In the genomic region with DNA sequence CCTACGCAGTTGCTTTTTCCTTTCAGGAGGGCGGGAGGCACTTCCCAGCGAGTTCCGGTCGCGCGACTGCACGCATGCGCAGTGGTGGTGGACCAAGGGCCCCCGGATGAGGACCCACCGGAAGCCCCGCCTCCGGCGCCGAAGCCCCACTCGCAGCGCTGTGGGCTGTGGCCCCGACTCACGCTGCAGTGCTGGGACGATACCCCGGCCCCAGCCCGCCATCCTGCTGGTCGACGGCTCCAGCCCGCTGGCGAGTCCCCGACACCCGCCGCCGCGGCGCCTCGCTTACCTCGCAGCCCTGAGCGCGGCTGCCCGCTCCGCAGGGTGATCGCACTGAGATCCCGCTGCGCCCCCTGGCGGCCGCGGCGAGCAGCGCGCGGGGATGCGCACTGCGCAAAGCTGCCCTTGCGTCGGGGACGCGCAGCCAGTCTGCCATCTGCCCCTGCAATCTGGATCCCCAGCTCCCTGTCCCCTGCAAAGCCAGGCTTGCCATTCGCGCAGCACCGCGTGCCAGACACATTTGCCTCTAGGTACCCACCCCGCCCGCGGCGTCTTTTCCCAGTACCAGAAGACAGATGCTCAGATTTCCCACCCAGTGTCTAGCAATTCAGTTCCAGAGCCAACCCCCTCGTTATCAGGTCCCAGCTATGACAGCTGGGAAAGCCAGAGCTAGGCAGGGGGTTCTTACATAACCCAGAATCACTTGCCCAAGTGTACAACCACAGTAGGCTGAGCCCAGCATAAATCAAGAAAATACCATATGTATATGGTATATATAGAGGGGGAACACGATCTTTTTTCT, we compare ENCODE assay signal across 8 mouse cellular contexts. TPM values are rescaled to one million over a fixed set of nuclear protein-coding genes. Genes with fewer than 3 reads are reported as not detected.
A peak's percentile ranks its signal among the peaks of the same experiment; 100 is the strongest.
DNase-seq lines count a peak whose midpoint lies in the region; ATAC-seq lines count a peak whose summit lies in the region.

A gene (minus strand): TSS at position 343 of the 802 bp plus-strand sequence.

- no peaks in the 10 kb centered on the region for H3K9me3 ChIP-seq in intestine, embryonic 15.5 days
- H3K9me3 ChIP-seq in midbrain, embryonic 10.5 days (replicated peaks) = no peaks in the 10 kb centered on the region

- peak within 1 kb of the TSS; percentile 100 for H3K27ac ChIP-seq in intestine, embryonic 15.5 days
- H3K27ac ChIP-seq in midbrain, embryonic 10.5 days (replicated peaks) = peak within 1 kb of the TSS; percentile 99

- H3K4me1 ChIP-seq in intestine, embryonic 15.5 days (replicated peaks) = peaks cover 9% of the 10 kb centered on the region
- H3K4me1 ChIP-seq in midbrain, embryonic 10.5 days = peaks cover 22% of the 10 kb centered on the region

- H3K9ac ChIP-seq in intestine, embryonic 15.5 days = peak within 1 kb of the TSS; percentile 95

- intact Hi-C loops in left cerebral cortex, postnatal 25 days (cut with DNase I) = loop anchor here (1.0 to 5.0 kb wide), 4 partner anchors 24 to 255 kb away; a partner anchor contains a TSS

- H3K4me3 ChIP-seq in intestine, embryonic 15.5 days (replicated peaks) = peak within 1 kb of the TSS; percentile 77
- peak within 1 kb of the TSS; percentile 82 for H3K4me3 ChIP-seq in midbrain, embryonic 10.5 days

- under 1% methylated on average over 64 of the region's 64 CpGs for WGBS in intestine, embryonic 15.5 days
- WGBS in midbrain, embryonic 10.5 days = under 1% methylated on average over 64 of the region's 64 CpGs

- peak within 1 kb of the TSS; percentile 85 for H3K4me2 ChIP-seq in intestine, embryonic 15.5 days (replicated peaks)

- peak; percentile 99 for DNase-seq in adrenal gland, adult (ENCODE audit: inconsistent age in 2 of 2, low spot score in 1 of 2)
- peak; percentile 96 for DNase-seq in embryo, embryonic 10.5 days (ENCODE audit: low spot score)
- peak; percentile 97 for DNase-seq in gastrocnemius, postnatal 25 days
- DNase-seq in left cerebral cortex, postnatal 25 days (ENCODE audit: low spot score in 2 of 2) = peak; percentile 98
- DNase-seq in midbrain, embryonic 10.5 days (ENCODE audit: low spot score) = peak; percentile 96
- DNase-seq in right cerebral cortex, postnatal 4 days = peak; percentile 99
- DNase-seq in Muller cell, postnatal 12 days (ENCODE audit: inconsistent ontology term) = no peak

- no peaks in the 10 kb centered on the region for H3K27me3 ChIP-seq in intestine, embryonic 15.5 days (replicated peaks)
- H3K27me3 ChIP-seq in midbrain, embryonic 10.5 days (ENCODE audit: low read depth, poor library complexity, severe bottlenecking) = peaks cover 14% of the 10 kb centered on the region

- H3K36me3 ChIP-seq in intestine, embryonic 15.5 days = no peaks in the 10 kb centered on the region
- no peaks in the 10 kb centered on the region for H3K36me3 ChIP-seq in midbrain, embryonic 10.5 days

- peak; percentile 94 for ATAC-seq in intestine, embryonic 15.5 days

RNA-seq across cellular contexts. Expression of the gene that starts here (rescaled TPM):
- total RNA-seq in gastrocnemius, postnatal 25 days (2021) = 1 to 10 TPM; 6.8 to 8.6 TPM
- polyA plus RNA-seq in intestine, embryonic 15.5 days (2015; fragmentation: Nextera tagmentation; extraction: Ambion mirVana) = 7.7 and 8.3 TPM in 2 replicates
- 10 to 100 TPM; 15.7 to 16.1 TPM for total RNA-seq in left cerebral cortex, postnatal 25 days (2021)
- polyA plus RNA-seq in midbrain, embryonic 10.5 days (2016; fragmentation: Nextera tagmentation; extraction: Ambion mirVana) = 12.6 and 13.1 TPM in 2 replicates
